Mouse (Mus musculus): ENCODE measurements around the gene Fcho2. TPM values are rescaled to one million over a fixed set of nuclear protein-coding genes. Genes with fewer than 3 reads are reported as not detected.

The Fcho2 gene
- polyA plus RNA-seq, 1 experiment from 2014 or later: 30.7 TPM

DNA sequence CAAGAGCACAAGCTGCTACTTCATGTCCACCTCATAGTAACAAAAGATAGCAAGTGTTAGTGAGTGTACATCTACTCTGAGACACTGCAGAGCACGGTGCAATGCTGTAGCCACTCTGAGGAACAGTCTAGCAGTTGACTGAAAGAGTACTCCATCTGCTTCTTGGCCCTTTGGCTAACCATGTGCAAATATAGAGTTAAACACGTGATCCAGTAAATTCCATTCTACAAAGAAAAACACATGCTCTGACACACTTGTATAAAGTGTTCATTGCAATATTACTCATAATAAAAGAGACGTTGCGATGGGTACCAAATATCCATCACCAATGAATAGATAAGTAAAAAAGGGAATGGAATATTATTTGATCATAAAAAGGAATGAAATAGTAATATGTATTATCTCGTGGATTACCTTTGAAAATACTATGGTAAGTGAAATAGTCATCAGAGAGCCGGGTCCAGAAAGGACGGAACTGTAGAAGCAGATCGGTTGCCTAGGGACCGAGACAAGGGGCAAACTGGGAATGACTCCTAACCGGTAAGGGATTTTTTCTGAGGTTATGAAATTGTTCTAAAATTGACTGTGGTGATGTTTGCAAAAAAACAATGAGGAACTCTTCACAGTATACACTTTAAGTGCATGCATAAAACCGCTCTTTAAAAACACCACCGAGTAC is 1.5 kb downstream of the Fcho2 start:
- peak overlapping the region; percentile 99 for H3K27ac ChIP-seq (ENCODE audit: low read depth, low read length)
- no peak for ATAC-seq (replicated peaks; ENCODE audit: insufficient number of reproducible peaks, low FRiP score, low TSS enrichment)
- WGBS (ENCODE audit: insufficient replicate concordance): 28% methylated on average over 12 of the region's 12 CpGs
- H3K27me3 ChIP-seq (ENCODE audit: control insufficient read depth, insufficient read depth, low read length): no peaks in the 10 kb centered on the region
- H3K9me3 ChIP-seq (replicated peaks; ENCODE audit: control insufficient read depth, low read length): no peaks in the 10 kb centered on the region
- peak overlapping the region; percentile 67 for H3K4me2 ChIP-seq
- H3K9ac ChIP-seq (ENCODE audit: low read depth, low read length): peak overlapping the region; percentile 98
- peak overlapping the region; percentile 61 for H3K4me3 ChIP-seq (ENCODE audit: low read depth, low read length)
- peaks cover 3% of the 10 kb centered on the region for H3K4me1 ChIP-seq (ENCODE audit: control insufficient read depth, insufficient read depth, low read length)
- no peaks in the 10 kb centered on the region for H3K36me3 ChIP-seq (ENCODE audit: control insufficient read depth, insufficient read depth, low read length)

DNA sequence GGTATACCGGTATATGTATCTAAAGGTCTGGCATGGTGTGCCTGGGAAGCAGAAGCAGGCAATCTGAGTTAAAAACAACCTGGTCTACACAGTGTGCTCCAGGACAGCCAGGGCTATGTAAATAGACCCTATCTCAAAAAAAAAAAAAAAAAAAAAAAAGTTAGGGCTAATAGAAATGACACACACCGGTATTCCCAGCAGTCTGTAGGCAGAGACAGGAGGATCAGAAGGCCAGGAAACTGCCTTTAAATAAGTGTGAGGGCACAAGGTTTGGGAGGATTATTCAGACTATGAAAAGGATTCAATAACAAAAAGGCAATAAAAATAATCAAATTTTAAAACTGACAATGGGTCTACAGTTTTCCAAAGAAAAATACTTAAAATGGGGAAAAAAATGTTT is 2.1 kb downstream of the Fcho2 start:
- H3K4me3 ChIP-seq (ENCODE audit: low read depth, low read length): peak overlapping the region; percentile 61
- no peak overlapping the region for H3K27ac ChIP-seq (ENCODE audit: low read depth, low read length)
- H3K4me1 ChIP-seq (ENCODE audit: control insufficient read depth, insufficient read depth, low read length): peaks cover 3% of the 10 kb centered on the region
- H3K27me3 ChIP-seq (ENCODE audit: control insufficient read depth, insufficient read depth, low read length): no peaks in the 10 kb centered on the region
- H3K4me2 ChIP-seq: peak overlapping the region; percentile 67
- WGBS (ENCODE audit: insufficient replicate concordance): 60% methylated on average over 2 of the region's 2 CpGs
- H3K9me3 ChIP-seq (replicated peaks; ENCODE audit: control insufficient read depth, low read length): no peaks in the 10 kb centered on the region
- no peak for ATAC-seq (replicated peaks; ENCODE audit: insufficient number of reproducible peaks, low FRiP score, low TSS enrichment)
- H3K9ac ChIP-seq (ENCODE audit: low read depth, low read length): no peak overlapping the region
- H3K36me3 ChIP-seq (ENCODE audit: control insufficient read depth, insufficient read depth, low read length): no peaks in the 10 kb centered on the region

DNA sequence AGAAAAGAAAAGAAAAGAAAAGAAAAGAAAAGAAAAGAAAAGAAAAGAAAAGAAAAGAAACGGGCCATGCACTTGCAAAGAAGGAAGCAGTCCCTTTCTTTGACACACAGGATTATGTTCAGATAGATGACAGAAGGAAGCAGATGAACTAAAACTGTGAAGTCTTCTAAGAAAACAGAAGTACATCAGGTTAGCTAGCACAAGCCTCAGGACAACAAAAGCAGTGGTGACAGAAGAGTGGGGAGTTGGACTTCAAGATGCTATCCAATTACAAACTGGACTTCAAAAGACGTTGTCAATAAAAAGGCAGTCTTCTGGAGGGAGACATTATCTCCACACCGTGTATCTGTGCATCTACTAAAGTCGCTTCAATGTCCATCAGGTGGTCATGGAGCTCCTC is 3.0 kb downstream of the Fcho2 start:
- 68% methylated on average over 4 of the region's 4 CpGs for WGBS (ENCODE audit: insufficient replicate concordance)
- H3K4me2 ChIP-seq: peak overlapping the region; percentile 31; the same call in 1 of the 2 replicates

DNA sequence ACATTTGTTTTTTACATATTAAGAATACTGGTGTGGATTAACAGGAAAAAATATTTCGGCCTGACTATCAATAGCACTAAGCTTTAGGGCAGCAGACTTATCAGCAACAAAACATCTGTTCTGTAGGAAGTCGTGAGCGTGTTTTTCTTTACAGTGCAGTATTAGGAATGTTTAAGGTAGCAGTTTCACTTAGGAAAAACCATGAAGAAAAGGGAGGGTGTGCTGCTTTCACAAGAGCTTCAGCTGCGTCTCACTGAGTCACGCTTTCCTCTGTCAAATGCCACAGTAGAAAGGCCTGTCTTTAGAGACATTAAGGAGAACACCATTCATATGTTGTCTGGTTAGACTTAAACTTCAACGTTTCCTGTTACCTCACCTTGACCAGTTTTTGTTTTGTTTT is 5.1 kb downstream of the Fcho2 start:
- Histone ChIP-seq H3K4me2 (peak overlapping the region; percentile 54), H3K9me3 (replicated peaks; ENCODE audit: control insufficient read depth, low read length) (no peaks in the 10 kb centered on the region), H3K27ac (ENCODE audit: low read depth, low read length) (peak overlapping the region; percentile 81; the same call in 1 of the 2 replicates), H3K36me3 (ENCODE audit: control insufficient read depth, insufficient read depth, low read length) (no peaks in the 10 kb centered on the region), H3K27me3 (ENCODE audit: control insufficient read depth, insufficient read depth, low read length) (no peaks in the 10 kb centered on the region), H3K4me1 (ENCODE audit: control insufficient read depth, insufficient read depth, low read length) (no peaks in the 10 kb centered on the region), H3K4me3 (ENCODE audit: low read depth, low read length) (no peak overlapping the region), H3K9ac (ENCODE audit: low read depth, low read length) (no peak overlapping the region)
- 34% methylated on average over 6 of the region's 6 CpGs for WGBS (ENCODE audit: insufficient replicate concordance)
- ATAC-seq (replicated peaks; ENCODE audit: insufficient number of reproducible peaks, low FRiP score, low TSS enrichment): peak; percentile 28; the same call in 1 of the 2 replicates

More for the DNA sequence above, 3.0 kb downstream of the Fcho2 start:
- H3K9ac ChIP-seq (ENCODE audit: low read depth, low read length): no peak overlapping the region
- no peak overlapping the region for H3K4me3 ChIP-seq (ENCODE audit: low read depth, low read length)
- H3K27me3 ChIP-seq (ENCODE audit: control insufficient read depth, insufficient read depth, low read length): no peaks in the 10 kb centered on the region
- H3K36me3 ChIP-seq (ENCODE audit: control insufficient read depth, insufficient read depth, low read length): no peaks in the 10 kb centered on the region
- peaks cover 3% of the 10 kb centered on the region; the same call in 1 of the 2 replicates for H3K4me1 ChIP-seq (ENCODE audit: control insufficient read depth, insufficient read depth, low read length)
- ATAC-seq (replicated peaks; ENCODE audit: insufficient number of reproducible peaks, low FRiP score, low TSS enrichment): no peak
- no peak overlapping the region for H3K27ac ChIP-seq (ENCODE audit: low read depth, low read length)
- H3K9me3 ChIP-seq (replicated peaks; ENCODE audit: control insufficient read depth, low read length): no peaks in the 10 kb centered on the region

- no peak overlapping the region for H3K4me2 ChIP-seq
- 46% methylated on average over 1 of the region's 1 CpGs for WGBS (ENCODE audit: insufficient replicate concordance)
- no peaks in the 10 kb centered on the region for H3K27me3 ChIP-seq (ENCODE audit: control insufficient read depth, insufficient read depth, low read length)
- no peak overlapping the region for H3K9ac ChIP-seq (ENCODE audit: low read depth, low read length)
- no peaks in the 10 kb centered on the region for H3K4me1 ChIP-seq (ENCODE audit: control insufficient read depth, insufficient read depth, low read length)
- H3K36me3 ChIP-seq (ENCODE audit: control insufficient read depth, insufficient read depth, low read length): no peaks in the 10 kb centered on the region
- no peak overlapping the region for H3K27ac ChIP-seq (ENCODE audit: low read depth, low read length)
- H3K4me3 ChIP-seq (ENCODE audit: low read depth, low read length): no peak overlapping the region
- no peaks in the 10 kb centered on the region for H3K9me3 ChIP-seq (replicated peaks; ENCODE audit: control insufficient read depth, low read length)
- ATAC-seq (replicated peaks; ENCODE audit: insufficient number of reproducible peaks, low FRiP score, low TSS enrichment): no peak
Measured at GRCm38 (mm10) chr13:98809087-98809486, 6.2 kb downstream of the Fcho2 start.

GRCm38 (mm10) chr13:98804480-98804879 is 10.8 kb downstream of the Fcho2 start:
- H3K4me3 ChIP-seq (ENCODE audit: low read depth, low read length): no peak overlapping the region
- H3K9ac ChIP-seq (ENCODE audit: low read depth, low read length): no peak overlapping the region
- WGBS (ENCODE audit: insufficient replicate concordance): 83% methylated on average over 1 of the region's 1 CpGs
- no peaks in the 10 kb centered on the region for H3K27me3 ChIP-seq (ENCODE audit: control insufficient read depth, insufficient read depth, low read length)
- H3K27ac ChIP-seq (ENCODE audit: low read depth, low read length): no peak overlapping the region
- H3K4me1 ChIP-seq (ENCODE audit: control insufficient read depth, insufficient read depth, low read length): no peaks in the 10 kb centered on the region
- no peak overlapping the region for H3K4me2 ChIP-seq
- H3K36me3 ChIP-seq (ENCODE audit: control insufficient read depth, insufficient read depth, low read length): peaks cover 9% of the 10 kb centered on the region
- ATAC-seq (replicated peaks; ENCODE audit: insufficient number of reproducible peaks, low FRiP score, low TSS enrichment): no peak
- H3K9me3 ChIP-seq (replicated peaks; ENCODE audit: control insufficient read depth, low read length): no peaks in the 10 kb centered on the region

DNA sequence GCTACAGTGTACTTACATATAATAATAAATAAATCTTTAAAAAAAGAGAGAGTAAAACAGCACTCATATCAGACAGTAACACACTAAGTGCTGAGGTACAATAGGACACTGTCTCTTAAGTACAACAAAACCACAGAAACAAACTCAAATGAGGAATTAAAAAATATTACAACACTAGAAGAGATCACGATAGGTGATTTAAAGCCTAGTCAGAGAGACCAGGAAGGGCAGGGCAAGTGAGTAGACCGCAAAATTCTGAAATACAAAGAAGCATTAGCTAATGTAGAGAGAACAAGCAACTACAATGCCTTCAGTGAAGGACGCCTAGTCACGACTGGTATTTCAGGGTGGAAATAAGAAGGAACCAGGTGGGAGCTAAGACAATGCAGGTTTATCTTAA is 11.6 kb downstream of the Fcho2 start:
- no peak overlapping the region for H3K9ac ChIP-seq (ENCODE audit: low read depth, low read length)
- no peak for ATAC-seq (replicated peaks; ENCODE audit: insufficient number of reproducible peaks, low FRiP score, low TSS enrichment)
- H3K36me3 ChIP-seq (ENCODE audit: control insufficient read depth, insufficient read depth, low read length): peaks cover 11% of the 10 kb centered on the region
- no peaks in the 10 kb centered on the region for H3K4me1 ChIP-seq (ENCODE audit: control insufficient read depth, insufficient read depth, low read length)
- no peak overlapping the region for H3K27ac ChIP-seq (ENCODE audit: low read depth, low read length)
- H3K9me3 ChIP-seq (replicated peaks; ENCODE audit: control insufficient read depth, low read length): no peaks in the 10 kb centered on the region
- 85% methylated on average over 4 of the region's 4 CpGs for WGBS (ENCODE audit: insufficient replicate concordance)
- no peak overlapping the region for H3K4me3 ChIP-seq (ENCODE audit: low read depth, low read length)
- no peak overlapping the region for H3K4me2 ChIP-seq
- no peaks in the 10 kb centered on the region for H3K27me3 ChIP-seq (ENCODE audit: control insufficient read depth, insufficient read depth, low read length)

GRCm38 (mm10) chr13:98802957-98803356 is 12.3 kb downstream of the Fcho2 start:
- Histone ChIP-seq H3K9ac (ENCODE audit: low read depth, low read length) (no peak overlapping the region), H3K4me1 (ENCODE audit: control insufficient read depth, insufficient read depth, low read length) (no peaks in the 10 kb centered on the region), H3K9me3 (replicated peaks; ENCODE audit: control insufficient read depth, low read length) (no peaks in the 10 kb centered on the region), H3K36me3 (ENCODE audit: control insufficient read depth, insufficient read depth, low read length) (peaks cover 11% of the 10 kb centered on the region), H3K4me3 (ENCODE audit: low read depth, low read length) (no peak overlapping the region), H3K27ac (ENCODE audit: low read depth, low read length) (no peak overlapping the region), H3K4me2 (no peak overlapping the region), H3K27me3 (ENCODE audit: control insufficient read depth, insufficient read depth, low read length) (no peaks in the 10 kb centered on the region)
- no peak for ATAC-seq (replicated peaks; ENCODE audit: insufficient number of reproducible peaks, low FRiP score, low TSS enrichment)
- WGBS (ENCODE audit: insufficient replicate concordance): 68% methylated on average over 3 of the region's 3 CpGs

GRCm38 (mm10) chr13:98795511-98795910 is 19.7 kb downstream of the Fcho2 start:
- H3K36me3 ChIP-seq (ENCODE audit: control insufficient read depth, insufficient read depth, low read length): peaks cover 15% of the 10 kb centered on the region
- 91% methylated on average over 3 of the region's 3 CpGs for WGBS (ENCODE audit: insufficient replicate concordance)

More at GRCm38 (mm10) chr13:98795511-98795910, 19.7 kb downstream of the Fcho2 start:
- H3K4me2 ChIP-seq: no peak overlapping the region
- no peaks in the 10 kb centered on the region for H3K9me3 ChIP-seq (replicated peaks; ENCODE audit: control insufficient read depth, low read length)
- no peak for ATAC-seq (replicated peaks; ENCODE audit: insufficient number of reproducible peaks, low FRiP score, low TSS enrichment)
- H3K4me3 ChIP-seq (ENCODE audit: low read depth, low read length): no peak overlapping the region
- H3K27ac ChIP-seq (ENCODE audit: low read depth, low read length): no peak overlapping the region
- no peaks in the 10 kb centered on the region for H3K27me3 ChIP-seq (ENCODE audit: control insufficient read depth, insufficient read depth, low read length)
- H3K9ac ChIP-seq (ENCODE audit: low read depth, low read length): no peak overlapping the region
- H3K4me1 ChIP-seq (ENCODE audit: control insufficient read depth, insufficient read depth, low read length): no peaks in the 10 kb centered on the region

All from heart, embryonic 11.5 days (tissue).